Mouse (Mus musculus): ENCODE measurements around the gene Noc2l.

DNA sequence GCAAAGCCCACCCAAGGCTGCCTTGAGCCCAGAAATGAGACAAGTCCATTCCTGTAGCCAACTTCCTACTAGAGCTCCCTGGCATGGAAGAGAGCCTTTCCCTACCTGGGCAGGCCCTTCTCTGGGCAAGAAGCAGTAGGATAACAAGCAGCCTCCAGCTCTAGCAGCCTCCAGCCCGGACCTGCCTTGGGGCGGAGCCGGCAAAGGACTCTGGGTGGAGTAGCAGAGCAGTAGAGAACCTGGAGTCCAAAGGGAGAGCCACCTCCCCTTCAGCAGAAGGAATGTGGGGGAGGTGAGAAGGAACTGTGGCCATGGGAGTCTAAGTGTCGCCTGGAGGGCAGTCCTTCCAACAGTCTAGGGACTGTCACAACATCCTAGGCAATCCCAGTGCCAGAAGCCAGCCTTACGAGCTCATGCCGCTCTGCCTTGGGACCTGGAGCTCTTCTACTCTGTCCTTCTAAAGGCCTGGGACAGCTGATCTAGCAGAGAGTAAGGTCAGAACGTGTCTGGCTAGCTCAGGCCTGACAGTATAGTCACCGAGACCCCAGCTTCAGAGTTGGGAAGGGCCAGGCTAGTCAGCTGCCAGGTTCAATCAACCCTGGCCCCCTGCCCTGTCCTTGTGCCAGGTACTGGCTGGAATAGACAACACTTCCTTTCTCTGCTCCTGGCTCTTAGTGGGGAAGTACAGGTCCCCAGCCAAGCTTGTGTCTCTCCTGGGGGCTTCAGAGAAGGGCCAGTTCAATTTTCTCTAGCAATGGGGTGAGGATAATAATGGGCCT, 43.2 kb upstream of the Noc2l start:
- TF ChIP-seq CTCF (conservative IDR thresholded peaks at IDR 0.05; ENCODE audit: low read length) (no peak), NANOG (IDR thresholded peaks at IDR 0.05; ENCODE audit: borderline replicate concordance, low read length) (no peak)

Measured in E14TG2a.4 (cell line).